8 mouse cellular contexts compared by ENCODE assay signal in genomic region chr2:150666723-150667064, GRCm38 (mm10). TPM values are rescaled to one million over a fixed set of nuclear protein-coding genes. Genes with fewer than 3 reads are reported as not detected.
DNase-seq lines count a peak whose midpoint lies in the region; ATAC-seq and TF ChIP-seq lines count a peak whose summit lies in the region.

No protein-coding gene starts in this region.

- no peak for TF ChIP-seq POLR2A in cortical plate, adult 2 months (IDR thresholded peaks at IDR 0.05; ENCODE audit: extremely low read depth, insufficient read depth, low read length)

- peaks cover 6% of the 10 kb centered on the region for H3K27me3 ChIP-seq in kidney, embryonic 16.5 days (ENCODE audit: insufficient read depth, low read length)
- 0 out of 2 replicates have a peak, but pooled peaks cover 14% of the 10 kb centered on the region for H3K27me3 ChIP-seq in hindbrain, embryonic 14.5 days (ENCODE audit: control insufficient read depth, insufficient read depth, low read length)
- peaks cover 4% of the 10 kb centered on the region; the same call in 1 of the 2 replicates for H3K27me3 ChIP-seq in midbrain, embryonic 16.5 days (ENCODE audit: control insufficient read depth, insufficient read depth, low read depth, low read length)

- H3K27ac ChIP-seq in kidney, embryonic 16.5 days (ENCODE audit: low read length): no peak overlapping the region
- peak overlapping the region; percentile 83 for H3K27ac ChIP-seq in cortical plate, adult 2 months (ENCODE audit: insufficient read depth, low read length)
- peak overlapping the region; percentile 61; the same call in 1 of the 2 replicates for H3K27ac ChIP-seq in hindbrain, embryonic 14.5 days
- peak overlapping the region; percentile 61; the same call in 1 of the 2 replicates for H3K27ac ChIP-seq in midbrain, embryonic 16.5 days (ENCODE audit: low read length)

- H3K36me3 ChIP-seq in kidney, embryonic 16.5 days (ENCODE audit: insufficient read depth, low read length): no peaks in the 10 kb centered on the region
- H3K36me3 ChIP-seq in hindbrain, embryonic 14.5 days (replicated peaks; ENCODE audit: control insufficient read depth, insufficient read depth): no peaks in the 10 kb centered on the region
- no peaks in the 10 kb centered on the region for H3K36me3 ChIP-seq in midbrain, embryonic 16.5 days (ENCODE audit: control insufficient read depth, insufficient read depth, low read length)

- peak overlapping the region; percentile 94 for H3K4me2 ChIP-seq in kidney, embryonic 16.5 days (replicated peaks; ENCODE audit: low read depth, low read length)
- H3K4me2 ChIP-seq in hindbrain, embryonic 14.5 days (replicated peaks): peak overlapping the region; percentile 91
- peak overlapping the region; percentile 65 for H3K4me2 ChIP-seq in midbrain, embryonic 16.5 days (ENCODE audit: low read length)

- 54% methylated on average over 7 of the region's 7 CpGs for WGBS in kidney, embryonic 16.5 days
- 39% methylated on average over 7 of the region's 7 CpGs for WGBS in hindbrain, embryonic 14.5 days
- 41% methylated on average over 7 of the region's 7 CpGs for WGBS in midbrain, embryonic 16.5 days

- peak overlapping the region; percentile 68 for H3K4me3 ChIP-seq in kidney, embryonic 16.5 days (ENCODE audit: low read length)
- peak overlapping the region; percentile 72 for H3K4me3 ChIP-seq in cortical plate, adult 2 months (ENCODE audit: insufficient read depth, low read length)
- peak overlapping the region; percentile 68 for H3K4me3 ChIP-seq in hindbrain, embryonic 14.5 days (replicated peaks; ENCODE audit: low read length)
- H3K4me3 ChIP-seq in midbrain, embryonic 16.5 days (ENCODE audit: low read depth, low read length): peak overlapping the region; percentile 68

- H3K4me1 ChIP-seq in kidney, embryonic 16.5 days (ENCODE audit: insufficient read depth, low read length): peaks cover 12% of the 10 kb centered on the region
- peaks cover 5% of the 10 kb centered on the region; the same call in 1 of the 2 replicates for H3K4me1 ChIP-seq in cortical plate, adult 2 months (ENCODE audit: control insufficient read depth, insufficient read depth, low read length)
- H3K4me1 ChIP-seq in hindbrain, embryonic 14.5 days (replicated peaks; ENCODE audit: control insufficient read depth, insufficient read depth, low read length): peaks cover 11% of the 10 kb centered on the region; the same call in 1 of the 2 replicates
- H3K4me1 ChIP-seq in midbrain, embryonic 16.5 days (ENCODE audit: control insufficient read depth, insufficient read depth, low read length): peaks cover 10% of the 10 kb centered on the region

- H3K9ac ChIP-seq in kidney, embryonic 16.5 days (replicated peaks; ENCODE audit: low read length): no peak overlapping the region; the same call in 1 of the 2 replicates
- H3K9ac ChIP-seq in hindbrain, embryonic 14.5 days: peak overlapping the region; percentile 70
- H3K9ac ChIP-seq in midbrain, embryonic 16.5 days (ENCODE audit: low read depth, low read length): peak overlapping the region; percentile 81

- TF ChIP-seq CTCF in cortical plate, adult 2 months (IDR thresholded peaks at IDR 0.05; ENCODE audit: extremely low read depth, insufficient read depth, low read length): no peak

- DNase-seq in kidney, adult 9 months: no peak
- DNase-seq in hindbrain, embryonic 14.5 days (ENCODE audit: low spot score): no peak
- DNase-seq in right cerebral cortex, adult 2 months (ENCODE audit: low spot score in 2 of 2): no peak
- no peak for DNase-seq in cerebellum, adult 11 months

- H3K9me3 ChIP-seq in kidney, embryonic 16.5 days (ENCODE audit: low read length): no peaks in the 10 kb centered on the region
- no peaks in the 10 kb centered on the region for H3K9me3 ChIP-seq in hindbrain, embryonic 14.5 days (ENCODE audit: control insufficient read depth, low read length)
- H3K9me3 ChIP-seq in midbrain, embryonic 16.5 days (replicated peaks; ENCODE audit: control insufficient read depth, low read length, poor library complexity, severe bottlenecking): no peaks in the 10 kb centered on the region

- ATAC-seq in kidney, embryonic 16.5 days (ENCODE audit: low FRiP score, low TSS enrichment): no peak
- ATAC-seq in hindbrain, embryonic 14.5 days (ENCODE audit: low FRiP score): no peak
- ATAC-seq in midbrain, embryonic 16.5 days: no peak
- ATAC-seq in megakaryocyte-erythroid progenitor cell, adult 5-6 weeks (replicated peaks; ENCODE audit: low FRiP score, low TSS enrichment, poor library complexity, severe bottlenecking): no peak

RNA-seq across cellular contexts. Expression of gene Acss1, which starts 1.6 kb away (rescaled TPM):
- polyA plus RNA-seq in kidney, embryonic 16.5 days (2015; fragmentation: Nextera tagmentation; extraction: Ambion mirVana): 14.5 and 15.7 TPM in 2 replicates
- polyA plus RNA-seq in cortical plate, adult 2 months (2012; rRNA removed): 27.2 and 28.8 TPM in 2 replicates
- polyA plus RNA-seq in hindbrain, embryonic 14.5 days (2014; fragmentation: Nextera tagmentation; extraction: Ambion mirVana): 14.8 and 18.2 TPM in 2 replicates
- polyA plus RNA-seq in midbrain, embryonic 16.5 days (2015; fragmentation: Nextera tagmentation; extraction: Ambion mirVana): 15.6 and 20.5 TPM in 2 replicates
- 90.4 and 97.4 TPM in 2 replicates for total RNA-seq in megakaryocyte-erythroid progenitor cell, adult 5-6 weeks (2014; fragmentation: Nextera tagmentation)
- 66.9 and 69.4 TPM in 2 replicates for total RNA-seq in megakaryocyte-erythroid progenitor cell, adult 5-6 weeks (2017)

RNA-seq across cellular contexts. Expression of gene Vsx1, which starts 22.5 kb away (rescaled TPM):
- not detected in 2 replicates for polyA plus RNA-seq in kidney, embryonic 16.5 days (2015; fragmentation: Nextera tagmentation; extraction: Ambion mirVana)
- polyA plus RNA-seq in cortical plate, adult 2 months (2012; rRNA removed): 0.13 and 0.27 TPM in 2 replicates
- polyA plus RNA-seq in hindbrain, embryonic 14.5 days (2014; fragmentation: Nextera tagmentation; extraction: Ambion mirVana): 0.05 TPM in 2 replicates
- 0.06 and 0.07 TPM in 2 replicates for polyA plus RNA-seq in midbrain, embryonic 16.5 days (2015; fragmentation: Nextera tagmentation; extraction: Ambion mirVana)
- not detected in 2 replicates for total RNA-seq in megakaryocyte-erythroid progenitor cell, adult 5-6 weeks (2014; fragmentation: Nextera tagmentation)
- total RNA-seq in megakaryocyte-erythroid progenitor cell, adult 5-6 weeks (2017): not detected in 2 replicates

RNA-seq across cellular contexts. Expression of gene Apmap, which starts 58.3 kb away (rescaled TPM):
- polyA plus RNA-seq in kidney, embryonic 16.5 days (2015; fragmentation: Nextera tagmentation; extraction: Ambion mirVana): 55.4 and 58.0 TPM in 2 replicates
- 59.1 and 66.9 TPM in 2 replicates for polyA plus RNA-seq in cortical plate, adult 2 months (2012; rRNA removed)
- 41.6 and 42.6 TPM in 2 replicates for polyA plus RNA-seq in hindbrain, embryonic 14.5 days (2014; fragmentation: Nextera tagmentation; extraction: Ambion mirVana)
- polyA plus RNA-seq in midbrain, embryonic 16.5 days (2015; fragmentation: Nextera tagmentation; extraction: Ambion mirVana): 37.3 and 38.3 TPM in 2 replicates
- total RNA-seq in megakaryocyte-erythroid progenitor cell, adult 5-6 weeks (2014; fragmentation: Nextera tagmentation): 10.7 and 20.5 TPM in 2 replicates
- 37.2 and 43.1 TPM in 2 replicates for total RNA-seq in megakaryocyte-erythroid progenitor cell, adult 5-6 weeks (2017)
